Mouse (Mus musculus): Measurements from ENCODE around the gene Slc2a12.

DNA sequence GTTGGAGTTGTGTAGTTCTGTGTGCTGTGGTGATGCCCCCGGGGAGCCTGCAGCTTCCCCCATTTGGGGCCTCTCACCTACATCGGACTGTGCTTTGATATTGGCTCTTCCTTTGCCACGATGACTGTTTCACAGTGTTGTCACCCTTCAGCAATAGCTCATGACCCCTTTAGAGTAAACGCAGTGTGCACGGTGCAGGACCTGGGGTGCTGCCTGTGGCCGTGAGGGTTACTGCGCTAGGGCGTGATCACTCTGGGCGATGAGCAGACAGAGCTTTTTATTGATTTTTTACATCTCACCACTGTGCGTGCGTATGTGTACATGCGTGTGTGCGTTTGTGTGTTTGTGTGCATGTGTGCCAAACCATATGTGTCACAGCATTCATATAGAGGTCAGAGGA, 23.7 kb downstream of the Slc2a12 start:
- TF ChIP-seq CTCF (IDR thresholded peaks at IDR 0.05; ENCODE audit: control insufficient read depth, insufficient read depth, insufficient replicate concordance, low read depth, low read length) (no peak), POLR2A (IDR thresholded peaks at IDR 0.05; ENCODE audit: control insufficient read depth, low read depth, low read length) (no peak)

Data from testis, adult 2 months (tissue).